Mouse (Mus musculus): ENCODE data around the gene Cd180.

Cd180 gene

GRCm38 (mm10) chr13:102778859-102779258, 85.5 kb downstream of the Cd180 start:
- DNase-seq (ENCODE audit: low spot score in 2 of 2): no peak

- DNase-seq (ENCODE audit: low spot score in 2 of 2): no peak
Observed at GRCm38 (mm10) chr13:102779275-102779674, 85.9 kb downstream of the Cd180 start.

GRCm38 (mm10) chr13:102783531-102784310, 90.4 kb downstream of the Cd180 start:
- DNase-seq (ENCODE audit: low spot score in 2 of 2): no peak

GRCm38 (mm10) chr13:102786666-102787230, 93.4 kb downstream of the Cd180 start:
- DNase-seq (ENCODE audit: low spot score in 2 of 2): no peak

Measured in thymus, postnatal 10 days (tissue).